Mouse (Mus musculus) megakaryocyte progenitor cell, adult 5-6 weeks (primary cell): ENCODE measurements around the gene Olfr584. TPM values are rescaled to one million over a fixed set of nuclear protein-coding genes. Genes with fewer than 3 reads are reported as not detected.

Source experiments
- ATAC-seq: replicated peaks from 2 replicates; pipeline ENCODE4 v1.8.0; 2016; ENCODE audit warnings: mild to moderate bottlenecking, moderate TSS enrichment, inconsistent platforms; ENCODE audit not compliant: poor library complexity
- total RNA-seq, 2 experiments: library from RNA; stranded (forward) in 1 of 2; stranded (reverse) in 1 of 2; fragments of 157-497, 149-512 nt in 1 of 2; fragments of 200-1000 nt in 1 of 2; gene quantifications; 2 replicates each; pipeline versions ENCODE4 v1.2.3 to v1.2.4; 2015 to 2017

Olfr584 gene
- total RNA-seq (2015): not detected in 2 replicates
- total RNA-seq (2017): not detected in 2 replicates

DNA sequence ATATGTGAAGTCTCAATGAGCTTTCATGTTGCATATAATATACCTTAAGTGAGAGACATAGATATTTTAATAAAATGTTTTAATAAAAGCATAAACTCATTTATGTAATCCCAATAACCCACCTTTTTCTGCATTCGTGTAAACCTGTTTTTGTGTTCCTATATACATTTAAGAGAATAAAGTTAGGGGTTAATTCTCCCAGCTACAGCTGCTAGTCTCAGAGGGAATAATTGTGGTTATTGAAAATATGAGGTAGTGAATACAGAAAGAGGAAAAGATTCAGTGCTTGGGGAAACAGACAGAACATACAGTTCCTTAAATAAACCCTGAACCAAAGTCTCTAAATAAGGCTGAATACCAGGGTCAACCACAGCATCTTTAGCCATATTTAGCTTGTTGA lies at the start of gene Olfr584:
Gene Olfr584 (plus strand): TSS at position 301 of the 400 bp plus-strand sequence.
- no peak for ATAC-seq

DNA sequence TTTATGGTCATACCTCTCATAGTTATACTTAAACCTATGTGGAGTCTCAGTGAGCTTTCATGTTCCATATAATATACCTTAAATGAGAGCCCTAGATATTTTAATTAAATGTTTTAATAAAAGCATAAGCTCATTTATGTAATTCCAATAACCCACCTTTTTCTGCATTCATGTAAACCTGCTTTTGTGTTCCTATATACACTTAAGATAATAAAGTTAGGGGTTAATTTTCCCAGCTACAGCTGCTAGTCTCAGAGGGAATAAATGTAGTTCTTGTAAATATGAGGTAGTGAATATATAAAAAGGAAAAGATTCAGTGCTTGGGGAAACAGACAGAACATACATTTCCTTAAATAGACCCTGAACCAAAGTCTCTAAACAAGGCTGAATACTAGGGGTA lies 44.0 kb upstream of the Olfr584 start, which contains the start of gene Olfr582:
Gene Olfr582 (plus strand): TSS at position 301 of the 400 bp plus-strand sequence.
- no peak for ATAC-seq

DNA sequence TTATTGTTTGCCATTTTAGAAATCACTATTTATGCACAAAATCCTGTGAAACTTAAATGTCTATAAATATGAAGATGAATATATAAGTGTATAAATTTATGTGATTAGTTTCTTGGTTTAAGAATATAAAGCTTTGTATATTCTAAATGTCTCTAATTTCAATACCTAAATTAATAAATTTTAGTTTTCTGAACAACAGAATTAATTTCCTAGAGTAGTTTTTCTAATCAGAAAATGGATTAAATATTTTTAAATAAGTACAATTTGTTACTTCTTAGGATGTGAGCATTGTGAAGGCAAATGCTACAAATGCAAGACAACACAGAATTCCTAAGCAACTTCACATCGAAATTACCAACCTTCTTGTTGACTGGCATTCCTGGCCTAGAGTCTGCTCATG lies 30.7 kb upstream of the Olfr584 start, which contains the start of gene Olfr583:
Gene Olfr583 (plus strand): TSS at position 301 of the 400 bp plus-strand sequence.
- no peak for ATAC-seq

DNA sequence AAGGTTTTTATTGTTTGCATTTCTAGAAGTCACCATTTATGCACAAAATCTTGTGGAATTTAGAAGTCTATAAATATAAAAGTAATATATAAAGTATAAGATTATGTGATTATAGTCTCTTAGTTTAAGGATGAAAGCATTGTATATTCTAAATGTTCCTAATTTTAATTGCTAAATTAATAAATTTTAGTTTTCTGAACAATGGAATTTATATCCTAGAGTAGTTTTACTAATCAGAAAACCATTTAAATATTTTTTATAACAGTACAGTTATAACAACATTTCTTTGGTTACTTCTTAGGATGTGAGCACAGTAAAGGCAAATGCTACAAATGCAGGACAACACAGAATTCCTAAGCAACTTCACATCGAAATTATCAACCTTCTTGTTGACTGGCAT lies 15.7 kb downstream of the Olfr584 start, which contains the start of gene Olfr585:
Gene Olfr585 (plus strand): TSS at position 301 of the 400 bp plus-strand sequence.
- ATAC-seq: no peak

DNA sequence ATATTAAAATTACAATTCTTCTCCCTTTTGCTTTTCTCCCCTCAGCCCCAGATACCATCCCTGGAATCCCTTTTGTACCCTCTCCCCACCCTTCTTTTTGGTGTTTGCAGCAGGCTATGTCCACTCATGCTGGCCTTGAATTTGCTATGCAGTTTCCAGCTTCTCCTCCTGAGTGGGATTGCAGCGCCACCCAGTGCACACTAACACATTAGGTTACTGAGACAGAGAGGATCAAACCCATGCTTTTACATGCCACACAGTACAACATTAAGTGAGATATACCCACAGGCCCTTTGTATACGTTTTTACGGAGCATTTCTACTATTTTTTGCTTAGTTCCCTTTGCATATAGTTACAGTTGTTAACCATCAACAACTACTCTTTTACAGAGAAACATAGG lies 37.7 kb downstream of the Olfr584 start:
- ATAC-seq: no peak

DNA sequence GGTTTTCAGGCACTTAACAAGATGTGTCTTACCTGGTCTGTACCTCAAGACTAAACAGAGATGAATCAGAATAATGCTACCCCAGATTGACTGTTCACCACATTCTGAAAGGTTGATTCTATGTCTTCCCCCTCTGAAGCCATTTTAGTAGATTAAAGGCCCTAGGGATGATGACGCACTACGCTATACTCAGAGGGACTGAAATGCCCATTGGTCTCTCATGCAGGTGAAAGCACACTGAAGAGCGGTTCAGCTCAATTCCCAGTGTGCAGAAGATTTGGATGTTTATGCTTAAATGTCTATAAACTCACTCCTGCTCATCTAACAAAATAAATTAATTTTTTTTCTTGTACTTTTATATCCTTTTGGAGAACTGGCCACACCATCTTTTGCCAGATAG lies 43.9 kb downstream of the Olfr584 start, which contains the start of gene Olfr586:
Gene Olfr586 (minus strand): TSS at position 101 of the 400 bp plus-strand sequence.
- ATAC-seq: no peak

Other genes starting within 250 kb of the Olfr584 start
- gene Olfr566, start 223.1 kb upstream of the Olfr584 start, total RNA-seq (2015): not detected in 2 replicates
- not detected in 2 replicates for gene Olfr566, start 223.1 kb upstream of the Olfr584 start, total RNA-seq (2017)
- gene Olfr568, start 204.8 kb upstream of the Olfr584 start, total RNA-seq (2015): not detected in 2 replicates
- gene Olfr568, start 204.8 kb upstream of the Olfr584 start, total RNA-seq (2017): not detected in 2 replicates
- gene Olfr569, start 191.0 kb upstream of the Olfr584 start, total RNA-seq (2015): not detected in 2 replicates
- not detected in 2 replicates for gene Olfr569, start 191.0 kb upstream of the Olfr584 start, total RNA-seq (2017)
- not detected in 2 replicates for gene Olfr570, start 187.3 kb upstream of the Olfr584 start, total RNA-seq (2015)
- not detected in 2 replicates for gene Olfr570, start 187.3 kb upstream of the Olfr584 start, total RNA-seq (2017)
- gene Olfr571, start 164.3 kb upstream of the Olfr584 start, total RNA-seq (2015): not detected in 2 replicates
- gene Olfr571, start 164.3 kb upstream of the Olfr584 start, total RNA-seq (2017): not detected in 2 replicates
- gene Olfr572, start 157.5 kb upstream of the Olfr584 start, total RNA-seq (2015): not detected in 2 replicates
- gene Olfr572, start 157.5 kb upstream of the Olfr584 start, total RNA-seq (2017): not detected in 2 replicates
- not detected in 2 replicates for gene Olfr573-ps1, start 139.3 kb upstream of the Olfr584 start, total RNA-seq (2015)
- not detected in 2 replicates for gene Olfr573-ps1, start 139.3 kb upstream of the Olfr584 start, total RNA-seq (2017)
- not detected in 2 replicates for gene Olfr574, start 133.4 kb upstream of the Olfr584 start, total RNA-seq (2015)
- gene Olfr574, start 133.4 kb upstream of the Olfr584 start, total RNA-seq (2017): not detected in 2 replicates
- gene Olfr575, start 123.1 kb upstream of the Olfr584 start, total RNA-seq (2015): not detected in 2 replicates
- not detected in 2 replicates for gene Olfr575, start 123.1 kb upstream of the Olfr584 start, total RNA-seq (2017)
- not detected in 2 replicates for gene Olfr576, start 119.2 kb upstream of the Olfr584 start, total RNA-seq (2015)
- gene Olfr576, start 119.2 kb upstream of the Olfr584 start, total RNA-seq (2017): not detected in 2 replicates
- gene Olfr577, start 105.9 kb upstream of the Olfr584 start, total RNA-seq (2015): not detected in 2 replicates
- not detected in 2 replicates for gene Olfr577, start 105.9 kb upstream of the Olfr584 start, total RNA-seq (2017)
- not detected in 2 replicates for gene Olfr578, start 92.6 kb upstream of the Olfr584 start, total RNA-seq (2015)
- gene Olfr578, start 92.6 kb upstream of the Olfr584 start, total RNA-seq (2017): not detected in 2 replicates
- gene Olfr582, start 43.9 kb upstream of the Olfr584 start, total RNA-seq (2015): not detected in 2 replicates
- gene Olfr582, start 43.9 kb upstream of the Olfr584 start, total RNA-seq (2017): not detected in 2 replicates
- not detected in 2 replicates for gene Olfr583, start 30.6 kb upstream of the Olfr584 start, total RNA-seq (2015)
- not detected in 2 replicates for gene Olfr583, start 30.6 kb upstream of the Olfr584 start, total RNA-seq (2017)
- not detected in 2 replicates for gene Olfr585, start 15.8 kb downstream of the Olfr584 start, total RNA-seq (2015)
- gene Olfr585, start 15.8 kb downstream of the Olfr584 start, total RNA-seq (2017): not detected in 2 replicates
- gene Olfr586, start 43.8 kb downstream of the Olfr584 start, total RNA-seq (2015): not detected in 2 replicates
- gene Olfr586, start 43.8 kb downstream of the Olfr584 start, total RNA-seq (2017): not detected in 2 replicates
- gene Olfr588-ps1, start 59.0 kb downstream of the Olfr584 start, total RNA-seq (2015): not detected in 2 replicates
- gene Olfr588-ps1, start 59.0 kb downstream of the Olfr584 start, total RNA-seq (2017): not detected in 2 replicates
- gene Olfr589, start 74.5 kb downstream of the Olfr584 start, total RNA-seq (2015): not detected in 2 replicates
- gene Olfr589, start 74.5 kb downstream of the Olfr584 start, total RNA-seq (2017): not detected in 2 replicates
- gene Olfr591, start 96.5 kb downstream of the Olfr584 start, total RNA-seq (2015): not detected in 2 replicates
- gene Olfr591, start 96.5 kb downstream of the Olfr584 start, total RNA-seq (2017): not detected in 2 replicates
- not detected in 2 replicates for gene Olfr592, start 102.9 kb downstream of the Olfr584 start, total RNA-seq (2015)
- gene Olfr592, start 102.9 kb downstream of the Olfr584 start, total RNA-seq (2017): not detected in 2 replicates
- gene Olfr593, start 130.0 kb downstream of the Olfr584 start, total RNA-seq (2015): not detected in 2 replicates
- gene Olfr593, start 130.0 kb downstream of the Olfr584 start, total RNA-seq (2017): not detected in 2 replicates
- gene Olfr594, start 135.1 kb downstream of the Olfr584 start, total RNA-seq (2015): not detected in 2 replicates
- not detected in 2 replicates for gene Olfr594, start 135.1 kb downstream of the Olfr584 start, total RNA-seq (2017)
- gene Usp17ld, start 170.6 kb downstream of the Olfr584 start, total RNA-seq (2015): not detected in 2 replicates
- not detected in 2 replicates for gene Usp17ld, start 170.6 kb downstream of the Olfr584 start, total RNA-seq (2017)
- gene Olfr596, start 223.8 kb downstream of the Olfr584 start, total RNA-seq (2015): not detected in 2 replicates
- not detected in 2 replicates for gene Olfr596, start 223.8 kb downstream of the Olfr584 start, total RNA-seq (2017)
- gene Olfr597, start 234.4 kb downstream of the Olfr584 start, total RNA-seq (2015): not detected in 2 replicates
- gene Olfr597, start 234.4 kb downstream of the Olfr584 start, total RNA-seq (2017): not detected in 2 replicates
- gene Olfr598, start 241.7 kb downstream of the Olfr584 start, total RNA-seq (2015): not detected in 2 replicates
- not detected in 2 replicates for gene Olfr598, start 241.7 kb downstream of the Olfr584 start, total RNA-seq (2017)